Mouse (Mus musculus) heart, embryonic 12.5 days (tissue): ENCODE measurements at regions not wholly inside any gene's neighbourhood (a gene's known extent, or its start where the extent isn't known, plus 50 kb on each side); places are given as distances from the start of the nearest gene placed in this dataset.

ENCODE experiments used
- ATAC-seq: fragments of 200-750 bp; cut with Nextera tagmentation; 2 replicates; pipeline ENCODE4 v1.8.0; 2017; ENCODE audit warnings: moderate TSS enrichment, moderate library complexity; ENCODE audit not compliant: insufficient number of reproducible peaks, low FRiP score
- H3K27ac ChIP-seq: fragments of 300-500 bp; sonication (generic); 2 replicates; pipeline ENCODE4 v1.5.1; 2016; ENCODE audit warnings: mild to moderate bottlenecking, moderate library complexity; ENCODE audit not compliant: poor library complexity, severe bottlenecking
- H3K27me3 ChIP-seq: fragments of 300-500 bp; sonication (generic); replicated peaks from 2 replicates; pipeline ENCODE4 v1.6.1; 2016; ENCODE audit warnings: mild to moderate bottlenecking, moderate library complexity
- H3K36me3 ChIP-seq: fragments of 300-500 bp; sonication (generic); 2 replicates; pipeline ENCODE4 v1.6.1; 2016; ENCODE audit warnings: mild to moderate bottlenecking, moderate library complexity
- H3K4me1 ChIP-seq: fragments of 300-500 bp; sonication (generic); replicated peaks from 2 replicates; pipeline ENCODE4 v1.6.1; 2016; ENCODE audit warnings: mild to moderate bottlenecking
- H3K4me2 ChIP-seq: fragments of 300-500 bp; sonication (generic); 2 replicates; pipeline ENCODE4 v1.6.1; 2016; ENCODE audit warnings: mild to moderate bottlenecking, moderate library complexity
- H3K4me3 ChIP-seq: fragments of 300-500 bp; sonication (generic); 2 replicates; pipeline ENCODE4 v1.5.1; 2016; ENCODE audit warnings: mild to moderate bottlenecking
- H3K9ac ChIP-seq: fragments of 300-500 bp; sonication (generic); 2 replicates; pipeline ENCODE4 v1.6.1; 2016; ENCODE audit warnings: mild to moderate bottlenecking, moderate library complexity
- H3K9me3 ChIP-seq: fragments of 300-500 bp; sonication (generic); replicated peaks from 2 replicates; pipeline ENCODE4 v1.6.1; 2016; ENCODE audit warnings: mild to moderate bottlenecking, moderate library complexity
- WGBS: fragments of 180-500 bp; shearing (Covaris S2); methylation state at CpG from one replicate; pipeline ENCODE4 v1.1.7; 2016; 5-methylcytosine and 5-hydroxymethylcytosine counted together

- Histone ChIP-seq H3K4me1 (no peaks in the 10 kb centered on the region), H3K36me3 (no peaks in the 10 kb centered on the region), H3K9ac (no peak overlapping the region), H3K27me3 (peaks cover 45% of the 10 kb centered on the region), H3K4me2 (no peak overlapping the region), H3K4me3 (no peak overlapping the region), H3K27ac (no peak overlapping the region), H3K9me3 (peaks cover 12% of the 10 kb centered on the region; the same call in 1 of the 2 replicates)
- ATAC-seq = no peak
- WGBS = 60% methylated on average over 3 of the region's 3 CpGs
These were observed 57.7 kb upstream of the Sez6l start for GRCm38 (mm10) chr5:112634701-112635100.

- H3K4me1 ChIP-seq = 0 out of 2 replicates have a peak, but pooled peaks cover 5% of the 10 kb centered on the region
- no peak for ATAC-seq
- peaks cover 12% of the 10 kb centered on the region; the same call in 1 of the 2 replicates for H3K9me3 ChIP-seq
- H3K36me3 ChIP-seq = no peaks in the 10 kb centered on the region
- 41% methylated on average over 7 of the region's 7 CpGs for WGBS
- no peak overlapping the region for H3K4me3 ChIP-seq
- no peak overlapping the region for H3K27ac ChIP-seq
- H3K4me2 ChIP-seq = no peak overlapping the region
- H3K27me3 ChIP-seq = peaks cover 44% of the 10 kb centered on the region
- no peak overlapping the region for H3K9ac ChIP-seq
These were observed 54.8 kb upstream of the Sez6l start for GRCm38 (mm10) chr5:112631766-112632165.

GRCm38 (mm10) chr5:112629656-112630055, 52.7 kb upstream of the Sez6l start:
- peaks cover 50% of the 10 kb centered on the region for H3K27me3 ChIP-seq
- no peak overlapping the region for H3K4me3 ChIP-seq
- 0 out of 2 replicates have a peak, but pooled peaks cover 5% of the 10 kb centered on the region for H3K4me1 ChIP-seq
- no peak for ATAC-seq
- H3K4me2 ChIP-seq = no peak overlapping the region
- H3K36me3 ChIP-seq = no peaks in the 10 kb centered on the region
- H3K27ac ChIP-seq = no peak overlapping the region
- H3K9ac ChIP-seq = no peak overlapping the region
- 60% methylated on average over 2 of the region's 2 CpGs for WGBS
- H3K9me3 ChIP-seq = peaks cover 8% of the 10 kb centered on the region; the same call in 1 of the 2 replicates

- 0 out of 2 replicates have a peak, but pooled peaks cover 5% of the 10 kb centered on the region for H3K4me1 ChIP-seq
- H3K9ac ChIP-seq = no peak overlapping the region
- H3K36me3 ChIP-seq = no peaks in the 10 kb centered on the region
- peaks cover 8% of the 10 kb centered on the region; the same call in 1 of the 2 replicates for H3K9me3 ChIP-seq
- no peak for ATAC-seq
- no peak overlapping the region for H3K4me3 ChIP-seq
- WGBS = 17% methylated on average over 18 of the region's 18 CpGs
- peaks cover 62% of the 10 kb centered on the region for H3K27me3 ChIP-seq
- H3K27ac ChIP-seq = no peak overlapping the region
- no peak overlapping the region for H3K4me2 ChIP-seq
These were observed 51.2 kb upstream of the Sez6l start for GRCm38 (mm10) chr5:112628073-112628790.

GRCm38 (mm10) chr5:112627305-112627704, 50.3 kb upstream of the Sez6l start:
- no peak for ATAC-seq
- Histone ChIP-seq H3K9me3 (peaks cover 8% of the 10 kb centered on the region; the same call in 1 of the 2 replicates), H3K4me1 (0 out of 2 replicates have a peak, but pooled peaks cover 5% of the 10 kb centered on the region), H3K4me3 (no peak overlapping the region), H3K9ac (no peak overlapping the region), H3K27ac (no peak overlapping the region), H3K36me3 (no peaks in the 10 kb centered on the region), H3K4me2 (no peak overlapping the region), H3K27me3 (peaks cover 71% of the 10 kb centered on the region)
- 49% methylated on average over 14 of the region's 14 CpGs for WGBS
